ENCODE assay signal across 21 mouse cellular contexts in genomic region chrX:139051976-139052375, GRCm38 (mm10). TPM values are rescaled to one million over a fixed set of nuclear protein-coding genes. Genes with fewer than 3 reads are reported as not detected.
A peak's percentile ranks its signal among the peaks of the same experiment; 100 is the strongest.
DNase-seq lines count a peak whose midpoint lies in the region; ATAC-seq and TF ChIP-seq lines count a peak whose summit lies in the region.
"Had no signal": no experiment of that assay in that cellular context is flagged by ENCODE, and none has a peak within 500 bp of the region (broad histone marks: within the 10 kb centered on the region; RNA-seq: fewer than 3 reads in every experiment).

No protein-coding gene starts in this region.

- no peak overlapping the region for H3K27ac ChIP-seq in embryonic facial prominence, embryonic 14.5 days (replicated peaks; ENCODE audit: low read depth, low read length)
- no peak overlapping the region for H3K27ac ChIP-seq in embryonic facial prominence, embryonic 10.5 days (replicated peaks)
- no peak overlapping the region for H3K27ac ChIP-seq in lung, embryonic 14.5 days (ENCODE audit: low read depth)
- H3K27ac ChIP-seq: forebrain, embryonic 15.5 days; hindbrain, embryonic 13.5 days; intestine, embryonic 15.5 days; limb, embryonic 12.5 days; midbrain, embryonic 15.5 days had no signal

- no peak for TF ChIP-seq CTCF in lung, embryonic 14.5 days (IDR thresholded peaks at IDR 0.05; ENCODE audit: low read depth)

- H3K4me1 ChIP-seq in embryonic facial prominence, embryonic 14.5 days (ENCODE audit: control insufficient read depth, insufficient read depth, low read length), result no peaks in the 10 kb centered on the region
- H3K4me1 ChIP-seq in embryonic facial prominence, embryonic 10.5 days, result no peaks in the 10 kb centered on the region
- H3K4me1 ChIP-seq in lung, embryonic 14.5 days (ENCODE audit: insufficient read depth), result no peaks in the 10 kb centered on the region
- H3K4me1 ChIP-seq: forebrain, embryonic 15.5 days; hindbrain, embryonic 13.5 days; intestine, embryonic 15.5 days; limb, embryonic 12.5 days; midbrain, embryonic 15.5 days had no signal

- no peaks in the 10 kb centered on the region for H3K79me2 ChIP-seq in myocyte (ENCODE audit: control insufficient read depth, insufficient read depth)

- DNase-seq in embryonic facial prominence, embryonic 14.5 days (ENCODE audit: low spot score), result peak; percentile 20
- DNase-seq in embryonic facial prominence, embryonic 10.5 days (ENCODE audit: low spot score), result no peak
- peak; percentile 78 for DNase-seq in lung, embryonic 14.5 days
- no peak for DNase-seq in lung, adult 18-20 months
- peak; percentile 69 for DNase-seq in 416B (ENCODE audit: low read depth)
- no peak for DNase-seq in ovary, postnatal 10 days (ENCODE audit: low spot score)
- no peak for DNase-seq in heart, adult 8-10 months (ENCODE audit: low spot score)
- DNase-seq: adrenal gland, adult 8-10 months; cerebellum, adult 9-10 months; embryo, embryonic 11 days; heart, postnatal 10 days had no signal

- no peaks in the 10 kb centered on the region for H3K36me3 ChIP-seq in embryonic facial prominence, embryonic 14.5 days (ENCODE audit: control insufficient read depth, insufficient read depth, low read length)
- H3K36me3 ChIP-seq in embryonic facial prominence, embryonic 10.5 days (replicated peaks), result no peaks in the 10 kb centered on the region
- no peaks in the 10 kb centered on the region for H3K36me3 ChIP-seq in lung, embryonic 14.5 days (ENCODE audit: insufficient read depth)
- no peaks in the 10 kb centered on the region for H3K36me3 ChIP-seq in myocyte (ENCODE audit: control insufficient read depth, insufficient read depth)
- H3K36me3 ChIP-seq: forebrain, embryonic 15.5 days; hindbrain, embryonic 13.5 days; intestine, embryonic 15.5 days; limb, embryonic 12.5 days; midbrain, embryonic 15.5 days had no signal

- ATAC-seq in embryonic facial prominence, embryonic 14.5 days (ENCODE audit: low read depth), result no peak; the same call in 1 of the 2 replicates
- ATAC-seq in lung, embryonic 14.5 days (ENCODE audit: insufficient read depth), result peak; percentile 83
- ATAC-seq: forebrain, embryonic 15.5 days; intestine, embryonic 15.5 days; midbrain, embryonic 15.5 days had no signal

- no peak overlapping the region for H3ac ChIP-seq in myocyte (ENCODE audit: control insufficient read depth, insufficient read length)

- 70% methylated on average over 1 of the region's 1 CpGs for WGBS in embryonic facial prominence, embryonic 14.5 days
- WGBS in embryonic facial prominence, embryonic 10.5 days, result 80% methylated on average over 1 of the region's 1 CpGs
- WGBS in lung, embryonic 14.5 days, result 34% methylated on average over 1 of the region's 1 CpGs

- no peak overlapping the region for H3K4me3 ChIP-seq in embryonic facial prominence, embryonic 14.5 days (ENCODE audit: low read depth, low read length)
- no peak overlapping the region for H3K4me3 ChIP-seq in embryonic facial prominence, embryonic 10.5 days
- no peak overlapping the region for H3K4me3 ChIP-seq in lung, embryonic 14.5 days (ENCODE audit: low read depth, low read length)
- H3K4me3 ChIP-seq in myocyte, result no peak overlapping the region
- H3K4me3 ChIP-seq: forebrain, embryonic 15.5 days; hindbrain, embryonic 13.5 days; intestine, embryonic 15.5 days; limb, embryonic 12.5 days; midbrain, embryonic 15.5 days had no signal

- H3K4me2 ChIP-seq in embryonic facial prominence, embryonic 14.5 days (ENCODE audit: low read depth, low read length), result no peak overlapping the region
- H3K4me2 ChIP-seq in lung, embryonic 14.5 days, result no peak overlapping the region
- peak overlapping the region; percentile 7 for H3K4me2 ChIP-seq in myocyte (ENCODE audit: low read depth)
- H3K4me2 ChIP-seq: forebrain, embryonic 15.5 days; hindbrain, embryonic 13.5 days; intestine, embryonic 15.5 days; limb, embryonic 12.5 days; midbrain, embryonic 15.5 days had no signal

- H3K9ac ChIP-seq in embryonic facial prominence, embryonic 14.5 days (ENCODE audit: low read depth, low read length), result no peak overlapping the region
- H3K9ac ChIP-seq in lung, embryonic 14.5 days, result no peak overlapping the region
- H3K9ac ChIP-seq: forebrain, embryonic 15.5 days; hindbrain, embryonic 13.5 days; intestine, embryonic 15.5 days; limb, embryonic 12.5 days; midbrain, embryonic 15.5 days had no signal

- no peaks in the 10 kb centered on the region for H3K9me3 ChIP-seq in embryonic facial prominence, embryonic 14.5 days (ENCODE audit: control insufficient read depth, low read length)
- no peaks in the 10 kb centered on the region for H3K9me3 ChIP-seq in embryonic facial prominence, embryonic 10.5 days
- no peaks in the 10 kb centered on the region for H3K9me3 ChIP-seq in lung, embryonic 14.5 days (ENCODE audit: low read depth, low read length)
- H3K9me3 ChIP-seq: forebrain, embryonic 15.5 days; hindbrain, embryonic 13.5 days; intestine, embryonic 15.5 days; limb, embryonic 12.5 days; midbrain, embryonic 15.5 days had no signal

- TF ChIP-seq POLR2A in myocyte (IDR thresholded peaks at IDR 0.05; ENCODE audit: insufficient read length, low read depth), result no peak

- H3K27me3 ChIP-seq in embryonic facial prominence, embryonic 14.5 days (replicated peaks; ENCODE audit: control insufficient read depth, insufficient read depth, low read length), result no peaks in the 10 kb centered on the region; the same call in 1 of the 2 replicates
- H3K27me3 ChIP-seq in embryonic facial prominence, embryonic 10.5 days (replicated peaks; ENCODE audit: low read depth, poor library complexity, severe bottlenecking), result peaks cover 15% of the 10 kb centered on the region
- no peaks in the 10 kb centered on the region for H3K27me3 ChIP-seq in lung, embryonic 14.5 days (ENCODE audit: insufficient read depth, low read length)
- no peaks in the 10 kb centered on the region for H3K27me3 ChIP-seq in myocyte (ENCODE audit: control insufficient read depth, insufficient read depth, insufficient read length)
- H3K27me3 ChIP-seq: forebrain, embryonic 15.5 days; hindbrain, embryonic 13.5 days; intestine, embryonic 15.5 days; limb, embryonic 12.5 days; midbrain, embryonic 15.5 days had no signal

TF ChIP-seq in myocyte, 11 proteins besides CTCF, POLR2A, EP300 and RAD21:
- TF ChIP-seq POLR2AphosphoS2 (IDR thresholded peaks at IDR 0.05; ENCODE audit: insufficient read length, low read depth), result no peak
- TF ChIP-seq TCF12 (IDR thresholded peaks at IDR 0.05; ENCODE audit: insufficient read depth, poor library complexity, severe bottlenecking), result no peak
- TF ChIP-seq E2F4 (IDR thresholded peaks at IDR 0.05; ENCODE audit: insufficient read depth), result no peak
- TF ChIP-seq REST (IDR thresholded peaks at IDR 0.05; ENCODE audit: insufficient read depth, insufficient read length), result no peak
- TF ChIP-seq SRF (IDR thresholded peaks at IDR 0.05; ENCODE audit: control insufficient read depth, insufficient read length, low read depth), result no peak
- 0 out of 2 replicates have a peak, but pooled peaks have one; percentile 27 for TF ChIP-seq CEBPB (IDR thresholded peaks at IDR 0.05; ENCODE audit: insufficient read depth, poor library complexity, severe bottlenecking)
- no peak for TF ChIP-seq TCF3 (IDR thresholded peaks at IDR 0.05; ENCODE audit: insufficient read length, low read depth)
- TF ChIP-seq MYOG (IDR thresholded peaks at IDR 0.05; ENCODE audit: control insufficient read depth in 1 of 3, insufficient read depth in 1 of 3, insufficient read length in 2 of 3, low read depth in 2 of 3), result peak in 1 of 3 experiments; percentile 43
- peak in 2 of 3 experiments; percentile 49 to 66 for TF ChIP-seq MYOD1 (IDR thresholded peaks at IDR 0.05; ENCODE audit: control insufficient read depth in 1 of 3, insufficient read length in 2 of 3, low read depth in 2 of 3)
- no peak for TF ChIP-seq MAX (IDR thresholded peaks at IDR 0.05; ENCODE audit: low read depth)
- no peak for TF ChIP-seq USF1 (IDR thresholded peaks at IDR 0.05; ENCODE audit: low read depth)
TF ChIP-seq in myocyte: peak in this region for 3.

RNA-seq across cellular contexts. Expression of gene Serpina7, which starts 33.1 kb away (rescaled TPM):
- polyA plus RNA-seq in embryonic facial prominence, embryonic 14.5 days (2014; fragmentation: Nextera tagmentation; extraction: Ambion mirVana), result not detected in 2 replicates
- polyA plus RNA-seq in embryonic facial prominence, embryonic 10.5 days (2016; fragmentation: Nextera tagmentation; extraction: Ambion mirVana), result 0.13 and 0.17 TPM in 2 replicates
- polyA plus RNA-seq in lung, embryonic 14.5 days (2014; fragmentation: Nextera tagmentation; extraction: Ambion mirVana), result 0.22 and 0.39 TPM in 2 replicates
- polyA plus RNA-seq in myocyte (2012; fragmentation: generic; extraction: Trizol), result not detected
- total RNA-seq in heart, adult 8-10 months (2022), result not detected
- total RNA-seq: adrenal gland, adult 8-10 months; gastrocnemius, adult 18-20 months; heart, postnatal 10 days had no signal
- polyA plus RNA-seq: forebrain, embryonic 15.5 days; hindbrain, embryonic 13.5 days; intestine, embryonic 15.5 days; large intestine, adult 2 months; limb, embryonic 12.5 days; midbrain, embryonic 15.5 days had no signal

RNA-seq across cellular contexts. Expression of gene 4930513O06Rik, which starts 34.1 kb away (rescaled TPM):
- polyA plus RNA-seq in embryonic facial prominence, embryonic 14.5 days (2014; fragmentation: Nextera tagmentation; extraction: Ambion mirVana), result not detected in 2 replicates
- polyA plus RNA-seq in embryonic facial prominence, embryonic 10.5 days (2016; fragmentation: Nextera tagmentation; extraction: Ambion mirVana), result not detected in 2 replicates
- polyA plus RNA-seq in lung, embryonic 14.5 days (2014; fragmentation: Nextera tagmentation; extraction: Ambion mirVana), result not detected in 2 replicates
- polyA plus RNA-seq in myocyte (2012; fragmentation: generic; extraction: Trizol), result not detected
- total RNA-seq in heart, adult 8-10 months (2022), result not detected
- total RNA-seq: adrenal gland, adult 8-10 months; ES-E14; gastrocnemius, adult 18-20 months; heart, postnatal 10 days had no signal
- polyA plus RNA-seq: forebrain, embryonic 15.5 days; hindbrain, embryonic 13.5 days; intestine, embryonic 15.5 days; large intestine, adult 2 months; limb, embryonic 12.5 days; midbrain, embryonic 15.5 days; neural tube, embryonic 11.5 days had no signal

Comparison
In these comparisons a context has a peak if more than half of its experiments do, and no peak if none do; other contexts are left out.
1. DNase-seq: peak in embryonic facial prominence, embryonic 14.5 days (single experiment), lung, embryonic 14.5 days (single experiment) and 416B (single experiment); none in embryonic facial prominence, embryonic 10.5 days (single experiment), lung, adult 18-20 months (0 of 2), ovary, postnatal 10 days (single experiment) and heart, adult 8-10 months (single experiment).